In genomic region chr4:57600685-57601457, GRCm38 (mm10) we compare ENCODE assay signal across 10 mouse cellular contexts. TPM values are rescaled to one million over a fixed set of nuclear protein-coding genes. Genes with fewer than 3 reads are reported as not detected.
A peak's percentile ranks its signal among the peaks of the same experiment; 100 is the strongest.
DNase-seq lines count a peak whose midpoint lies in the region; ATAC-seq lines count a peak whose summit lies in the region.
"Had no signal": no experiment of that assay in that cellular context is flagged by ENCODE, and none has a peak within 500 bp of the region (broad histone marks: within the 10 kb centered on the region; RNA-seq: fewer than 3 reads in every experiment).

No protein-coding gene starts in this region.

- no peak overlapping the region for H3K27ac ChIP-seq in hindbrain, embryonic 16.5 days (ENCODE audit: low read depth, low read length)
- no peak overlapping the region for H3K27ac ChIP-seq in hindbrain, embryonic 14.5 days
- H3K27ac ChIP-seq in heart, embryonic 12.5 days (ENCODE audit: poor library complexity, severe bottlenecking) = peak overlapping the region; percentile 55
- H3K27ac ChIP-seq: limb, embryonic 10.5 days had no signal

- H3K4me2 ChIP-seq in hindbrain, embryonic 16.5 days (ENCODE audit: low read length) = no peak overlapping the region
- H3K4me2 ChIP-seq in hindbrain, embryonic 14.5 days (replicated peaks) = no peak overlapping the region
- H3K4me2 ChIP-seq in heart, embryonic 12.5 days = no peak overlapping the region

- no peaks in the 10 kb centered on the region for H3K36me3 ChIP-seq in hindbrain, embryonic 16.5 days (ENCODE audit: control insufficient read depth, insufficient read depth, low read length)
- no peaks in the 10 kb centered on the region for H3K36me3 ChIP-seq in hindbrain, embryonic 14.5 days (replicated peaks; ENCODE audit: control insufficient read depth, insufficient read depth)
- H3K36me3 ChIP-seq in heart, embryonic 12.5 days = 0 out of 2 replicates have a peak, but pooled peaks cover 3% of the 10 kb centered on the region
- H3K36me3 ChIP-seq: limb, embryonic 10.5 days had no signal

- H3K4me3 ChIP-seq in hindbrain, embryonic 16.5 days (ENCODE audit: low read length) = no peak overlapping the region
- H3K4me3 ChIP-seq in hindbrain, embryonic 14.5 days (replicated peaks; ENCODE audit: low read length) = no peak overlapping the region
- H3K4me3 ChIP-seq in heart, embryonic 12.5 days = no peak overlapping the region
- H3K4me3 ChIP-seq: limb, embryonic 10.5 days had no signal

- H3K9me3 ChIP-seq in hindbrain, embryonic 16.5 days (ENCODE audit: control insufficient read depth, low read length) = no peaks in the 10 kb centered on the region
- no peaks in the 10 kb centered on the region for H3K9me3 ChIP-seq in hindbrain, embryonic 14.5 days (ENCODE audit: control insufficient read depth, low read length)
- H3K9me3 ChIP-seq in heart, embryonic 12.5 days (replicated peaks) = no peaks in the 10 kb centered on the region
- H3K9me3 ChIP-seq: limb, embryonic 10.5 days had no signal

- ATAC-seq in hindbrain, embryonic 16.5 days = peak; percentile 9; the same call in 1 of the 2 replicates
- ATAC-seq in hindbrain, embryonic 14.5 days (ENCODE audit: low FRiP score) = no peak
- ATAC-seq in heart, embryonic 12.5 days (ENCODE audit: insufficient number of reproducible peaks, low FRiP score) = no peak
- ATAC-seq: liver, postnatal 0 days had no signal

- DNase-seq in hindbrain, embryonic 14.5 days (ENCODE audit: low spot score) = no peak
- DNase-seq in adrenal gland, postnatal 25 days = peak; percentile 68
- DNase-seq in lung, postnatal 14 days = peak; percentile 47
- no peak for DNase-seq in spleen, postnatal 14 days (ENCODE audit: low spot score in 2 of 2)
- DNase-seq in spleen, postnatal 36 days (ENCODE audit: low spot score in 2 of 2) = no peak
- DNase-seq: gastrocnemius, postnatal 10 days; liver, postnatal 0 days had no signal

- WGBS in hindbrain, embryonic 16.5 days = 81% methylated on average over 11 of the region's 11 CpGs
- 92% methylated on average over 11 of the region's 11 CpGs for WGBS in hindbrain, embryonic 14.5 days
- 72% methylated on average over 11 of the region's 11 CpGs for WGBS in heart, embryonic 12.5 days

- no peaks in the 10 kb centered on the region for H3K27me3 ChIP-seq in hindbrain, embryonic 16.5 days (replicated peaks; ENCODE audit: control insufficient read depth, insufficient read depth, low read length)
- H3K27me3 ChIP-seq in hindbrain, embryonic 14.5 days (ENCODE audit: control insufficient read depth, insufficient read depth, low read length) = no peaks in the 10 kb centered on the region
- no peaks in the 10 kb centered on the region for H3K27me3 ChIP-seq in heart, embryonic 12.5 days (replicated peaks)

- H3K9ac ChIP-seq in hindbrain, embryonic 16.5 days (ENCODE audit: low read depth, low read length) = no peak overlapping the region
- H3K9ac ChIP-seq in hindbrain, embryonic 14.5 days = no peak overlapping the region
- H3K9ac ChIP-seq in heart, embryonic 12.5 days = no peak overlapping the region
- H3K9ac ChIP-seq: liver, postnatal 0 days had no signal

- H3K4me1 ChIP-seq in hindbrain, embryonic 16.5 days (ENCODE audit: control insufficient read depth, insufficient read depth, low read depth, low read length) = no peaks in the 10 kb centered on the region
- H3K4me1 ChIP-seq in hindbrain, embryonic 14.5 days (replicated peaks; ENCODE audit: control insufficient read depth, insufficient read depth, low read length) = no peaks in the 10 kb centered on the region
- H3K4me1 ChIP-seq in heart, embryonic 12.5 days (replicated peaks) = peaks cover 77% of the 10 kb centered on the region

RNA-seq across cellular contexts. Expression of gene Pakap, which starts 32.9 kb away (rescaled TPM):
- 14.0 and 14.1 TPM in 2 replicates for polyA plus RNA-seq in hindbrain, embryonic 16.5 days (2015; fragmentation: Nextera tagmentation; extraction: Ambion mirVana)
- polyA plus RNA-seq in hindbrain, embryonic 14.5 days (2014; fragmentation: Nextera tagmentation; extraction: Ambion mirVana) = 12.1 and 12.6 TPM in 2 replicates
- total RNA-seq in adrenal gland, postnatal 25 days (2021) = 67.2 and 126 TPM in 2 replicates
- polyA plus RNA-seq in heart, embryonic 12.5 days (2016; fragmentation: Nextera tagmentation; extraction: Ambion mirVana) = 72.9 and 74.5 TPM in 2 replicates

Comparison
In these comparisons a context has a peak if more than half of its experiments do, and no peak if none do; other contexts are left out.
1. DNase-seq: peak in adrenal gland, postnatal 25 days (single experiment) and lung, postnatal 14 days (single experiment); none in hindbrain, embryonic 14.5 days (single experiment), spleen, postnatal 14 days (0 of 2) and spleen, postnatal 36 days (0 of 2).